Mouse (Mus musculus) neural tube, embryonic 11.5 days (tissue): Measurements from ENCODE around the gene Hspb9. TPM values are rescaled to one million over a fixed set of nuclear protein-coding genes. Genes with fewer than 3 reads are reported as not detected.
A peak's percentile ranks its signal among the peaks of the same experiment; 100 is the strongest.

Source experiments
- ATAC-seq: fragments of 200-750 bp; cut with Nextera tagmentation; 2 replicates; pipeline ENCODE4 v1.8.0; 2017; ENCODE audit warnings: moderate number of reproducible peaks, mild to moderate bottlenecking, moderate TSS enrichment, moderate library complexity; ENCODE audit not compliant: insufficient read depth, low FRiP score, low TSS enrichment
- DNase-seq: peaks from one replicate; pipeline ENCODE4 v3.0.0-alpha.2; 2015; ENCODE audit warnings: low spot score
- H3K27ac ChIP-seq: fragments of 300-500 bp; sonication (generic); 2 replicates; pipeline ENCODE4 v1.5.1; 2014; ENCODE audit warnings: low read depth, mild to moderate bottlenecking, low read length
- H3K27me3 ChIP-seq: fragments of 300-500 bp; sonication (generic); 2 replicates; pipeline ENCODE4 v1.6.1; 2014; ENCODE audit warnings: mild to moderate bottlenecking, low read length, mixed read lengths; ENCODE audit not compliant: control insufficient read depth, insufficient read depth
- H3K36me3 ChIP-seq: fragments of 300-500 bp; sonication (generic); 2 replicates; pipeline ENCODE4 v1.6.1; 2014; ENCODE audit warnings: mild to moderate bottlenecking, low read length, moderate library complexity, mixed read lengths; ENCODE audit not compliant: control insufficient read depth, insufficient read depth
- H3K4me1 ChIP-seq: fragments of 300-500 bp; sonication (generic); 2 replicates; pipeline ENCODE4 v1.6.1; 2014; ENCODE audit warnings: low read length, mixed read lengths; ENCODE audit not compliant: control insufficient read depth, insufficient read depth
- H3K4me2 ChIP-seq: fragments of 300-500 bp; sonication (generic); 2 replicates; pipeline ENCODE4 v1.6.1; 2014; ENCODE audit warnings: low read depth, mild to moderate bottlenecking, moderate library complexity
- H3K4me3 ChIP-seq: fragments of 300-500 bp; sonication (generic); 2 replicates; pipeline ENCODE4 v1.5.1; 2014; ENCODE audit warnings: low read depth, low read length
- H3K9ac ChIP-seq: fragments of 300-500 bp; sonication (generic); 2 replicates; pipeline ENCODE4 v1.6.1; 2014; ENCODE audit warnings: mild to moderate bottlenecking, low read length
- H3K9me3 ChIP-seq: fragments of 300-500 bp; sonication (generic); 2 replicates; pipeline ENCODE4 v1.6.1; 2016; ENCODE audit warnings: low read length; ENCODE audit not compliant: control insufficient read depth
- WGBS: fragments of 180-500 bp; shearing (Covaris S2); extraction: QIAGEN DNeasy Blood & Tissue Kit; methylation state at CpG from one replicate; pipeline ENCODE4 v1.1.7; 2014; 5-methylcytosine and 5-hydroxymethylcytosine counted together
- polyA plus RNA-seq: library from polyadenylated mRNA; unstranded; fragments of >200 nt; fragmentation: Nextera tagmentation; extraction: Ambion mirVana; gene quantifications from 2 replicates; pipeline ENCODE4 v1.2.1, GENCODE M21; 2014

The Hspb9 gene
- polyA plus RNA-seq, 1 experiment from 2014 or later, result not detected

DNA sequence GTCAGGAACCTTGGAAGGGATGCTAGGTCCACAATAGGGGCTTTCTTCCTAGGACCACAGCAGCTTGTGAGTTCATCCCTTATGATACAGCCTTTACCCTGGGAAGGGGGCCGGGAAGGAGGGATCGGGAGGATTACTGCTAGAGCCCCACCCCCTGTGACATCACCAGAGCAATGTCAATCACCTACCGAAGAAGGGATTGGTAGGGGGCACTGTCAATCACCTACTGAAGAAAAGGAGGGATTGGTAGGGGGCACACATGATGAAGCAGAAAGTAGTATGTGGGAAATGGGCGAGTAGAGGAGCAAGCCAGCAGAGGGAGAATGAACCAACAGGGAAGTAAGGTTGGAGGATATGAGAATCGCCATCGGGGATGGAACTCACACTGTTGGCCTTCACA is 42.8 kb downstream of the Hspb9 start:
- H3K9ac ChIP-seq, result no peak overlapping the region
- no peak overlapping the region for H3K27ac ChIP-seq
- ATAC-seq, result no peak
- no peaks in the 10 kb centered on the region for H3K9me3 ChIP-seq
- H3K4me1 ChIP-seq, result no peaks in the 10 kb centered on the region
- H3K4me2 ChIP-seq, result no peak overlapping the region
- H3K27me3 ChIP-seq, result peaks cover 16% of the 10 kb centered on the region
- 73% methylated on average over 6 of the region's 6 CpGs for WGBS
- DNase-seq, result no peak
- no peaks in the 10 kb centered on the region for H3K36me3 ChIP-seq
- H3K4me3 ChIP-seq, result no peak overlapping the region

DNA sequence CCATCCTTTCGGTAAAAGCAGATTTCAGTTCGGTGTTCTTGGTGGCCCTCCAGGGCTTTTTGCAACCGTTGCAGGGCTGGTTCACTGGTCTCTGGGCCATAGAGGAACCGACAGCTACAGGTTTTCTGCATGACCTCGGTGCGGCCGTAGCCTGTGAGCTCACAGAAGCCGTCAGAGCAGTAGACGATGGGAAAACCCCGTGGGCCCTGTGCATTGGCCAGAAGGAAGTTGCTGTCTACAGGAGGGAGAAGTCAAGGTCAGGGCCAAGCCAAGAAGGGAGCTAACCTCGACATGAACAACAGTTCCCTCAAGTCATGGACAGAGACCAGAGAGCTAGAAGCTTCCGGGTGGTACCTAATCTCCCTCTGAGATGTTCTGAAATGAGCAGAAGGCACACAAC is 43.9 kb downstream of the Hspb9 start:
- no peaks in the 10 kb centered on the region for H3K36me3 ChIP-seq
- H3K4me3 ChIP-seq, result no peak overlapping the region
- 0 out of 2 replicates have a peak, but pooled peaks cover 4% of the 10 kb centered on the region for H3K4me1 ChIP-seq
- H3K27me3 ChIP-seq, result peaks cover 16% of the 10 kb centered on the region
- H3K9ac ChIP-seq, result no peak overlapping the region
- DNase-seq (no peak), ATAC-seq (no peak)
- H3K9me3 ChIP-seq, result no peaks in the 10 kb centered on the region
- H3K27ac ChIP-seq, result no peak overlapping the region
- 91% methylated on average over 12 of the region's 12 CpGs for WGBS
- H3K4me2 ChIP-seq, result no peak overlapping the region

DNA sequence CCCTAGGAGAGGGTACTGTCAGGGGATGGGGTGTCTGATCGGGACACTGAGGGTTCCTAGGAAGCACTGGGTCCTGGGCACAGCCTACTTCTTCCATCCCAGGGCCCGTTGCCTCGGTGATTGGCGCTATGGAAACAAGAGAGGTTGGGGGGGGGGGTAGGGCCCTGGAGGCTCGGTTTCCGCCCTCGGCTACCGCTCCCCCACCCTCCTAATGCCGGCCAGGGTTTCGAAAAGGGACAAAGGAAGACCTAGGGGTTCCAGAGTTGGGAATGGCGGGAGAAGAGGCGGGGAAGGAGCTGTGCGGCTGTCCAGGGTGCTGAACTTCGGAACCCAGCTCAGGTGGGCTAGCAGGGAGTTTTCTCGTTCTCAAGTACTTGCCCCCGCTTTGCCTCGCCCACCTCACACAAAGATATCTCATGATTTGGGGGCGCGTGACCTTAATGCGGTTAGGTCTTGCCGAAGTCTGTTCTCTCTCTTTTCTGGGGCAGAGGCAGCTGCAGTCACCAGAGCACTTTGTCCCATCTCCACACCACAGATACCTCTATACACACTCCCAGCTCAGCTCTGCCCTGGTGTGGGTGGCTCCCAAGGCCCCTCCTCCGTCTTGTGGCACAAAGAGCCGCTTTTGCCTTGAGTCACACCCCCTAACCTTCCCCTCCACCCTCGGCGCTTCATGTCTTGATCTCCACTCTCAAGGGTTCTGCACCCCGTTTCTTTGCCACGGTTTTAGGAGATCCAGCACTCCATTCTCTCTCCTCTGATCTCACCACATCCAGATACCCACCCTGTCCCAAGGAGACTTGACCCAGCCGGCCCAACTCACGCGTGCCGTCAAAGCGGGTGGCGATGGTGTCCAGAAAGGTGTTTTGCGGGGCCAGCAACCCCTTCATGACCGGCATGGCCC is 45.3 kb downstream of the Hspb9 start:
- Histone ChIP-seq H3K4me3 (peak overlapping the region; percentile 38), H3K9ac (peak overlapping the region; percentile 52), H3K9me3 (no peaks in the 10 kb centered on the region), H3K27me3 (peaks cover 16% of the 10 kb centered on the region), H3K4me2 (peak overlapping the region; percentile 62), H3K4me1 (0 out of 2 replicates have a peak, but pooled peaks cover 4% of the 10 kb centered on the region), H3K27ac (no peak overlapping the region), H3K36me3 (no peaks in the 10 kb centered on the region)
- ATAC-seq, result no peak
- peak; percentile 75 for DNase-seq
- 2% methylated on average over 35 of the region's 35 CpGs for WGBS

DNA sequence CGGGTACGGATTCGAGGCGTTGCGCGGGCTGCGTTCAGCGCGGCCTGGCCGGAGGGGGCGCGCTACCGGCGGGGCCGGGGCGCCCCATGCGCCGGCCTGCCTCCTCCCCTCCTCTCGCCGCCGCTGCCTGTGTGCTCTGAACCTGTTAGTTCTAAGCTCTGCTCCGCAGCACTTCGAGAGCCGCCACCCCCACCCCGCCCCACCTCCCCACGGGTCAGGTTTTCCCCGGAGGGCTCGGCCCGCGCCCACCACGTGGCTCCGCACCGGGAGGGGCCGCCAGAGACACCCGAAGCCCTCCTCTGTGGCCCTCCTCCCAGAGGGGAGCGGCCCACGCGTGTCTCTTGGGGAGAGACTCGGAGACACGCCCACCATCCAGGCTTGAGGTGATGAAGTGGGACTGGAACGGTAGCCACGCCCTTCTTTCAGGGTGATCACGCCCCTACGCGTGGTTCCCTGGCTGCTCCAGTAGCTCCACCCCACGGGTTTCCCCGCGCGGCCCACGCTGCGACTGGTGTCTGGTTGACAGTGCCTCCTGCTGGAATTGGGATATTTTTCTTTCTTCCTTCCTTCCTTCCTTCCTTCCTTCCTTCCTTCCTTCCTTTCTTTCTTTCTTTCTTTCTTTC is 46.1 kb downstream of the Hspb9 start, which contains the start of gene Kcnh4:
Kcnh4 (minus strand) TSS at position 332 of the 623 bp plus-strand sequence.
- Histone ChIP-seq H3K9me3 (no peaks in the 10 kb centered on the region), H3K9ac (peak within 1 kb of the TSS; percentile 52), H3K4me3 (peak within 1 kb of the TSS; percentile 38), H3K4me2 (peak within 1 kb of the TSS; percentile 62), H3K36me3 (no peaks in the 10 kb centered on the region), H3K27ac (no peak within 1 kb of the TSS), H3K4me1 (0 out of 2 replicates have a peak, but pooled peaks cover 4% of the 10 kb centered on the region), H3K27me3 (peaks cover 16% of the 10 kb centered on the region)
- no peak for ATAC-seq
- WGBS, result 2% methylated on average over 44 of the region's 51 CpGs
- peak; percentile 50 for DNase-seq

DNA sequence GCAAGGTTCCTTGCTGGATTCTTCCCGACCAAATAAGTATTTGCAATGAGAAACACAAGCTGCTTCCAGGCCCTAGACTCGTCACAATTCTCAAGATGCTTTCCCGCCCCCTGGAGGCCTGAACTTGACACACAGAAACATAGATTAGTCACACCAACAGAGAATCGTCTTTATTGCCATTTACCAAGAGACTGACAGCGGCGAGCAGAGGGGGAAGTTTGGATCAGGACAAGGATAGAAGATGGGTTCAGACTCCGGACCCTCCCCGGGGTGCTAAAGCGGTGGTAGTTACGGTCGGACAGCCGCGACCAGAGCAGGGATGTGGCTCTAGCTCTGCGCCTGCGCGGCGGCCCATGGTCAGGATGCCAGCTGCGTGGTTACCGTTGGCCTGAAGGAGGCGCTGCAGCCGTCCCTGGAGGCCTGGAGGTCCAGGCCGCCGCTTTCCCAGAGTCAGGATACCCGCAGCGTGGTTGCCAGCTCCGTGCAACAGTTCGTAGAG is 47.9 kb downstream of the Hspb9 start:
- Histone ChIP-seq H3K4me3 (peak overlapping the region; percentile 37), H3K4me2 (peak overlapping the region; percentile 60), H3K27me3 (peaks cover 16% of the 10 kb centered on the region), H3K9ac (peak overlapping the region; percentile 52), H3K27ac (no peak overlapping the region), H3K4me1 (0 out of 2 replicates have a peak, but pooled peaks cover 4% of the 10 kb centered on the region), H3K9me3 (no peaks in the 10 kb centered on the region), H3K36me3 (no peaks in the 10 kb centered on the region)
- WGBS, result under 1% methylated on average over 27 of the region's 27 CpGs
- peak; percentile 92 for DNase-seq
- ATAC-seq, result 0 out of 2 replicates have a peak, but pooled peaks have one; percentile 45

DNA sequence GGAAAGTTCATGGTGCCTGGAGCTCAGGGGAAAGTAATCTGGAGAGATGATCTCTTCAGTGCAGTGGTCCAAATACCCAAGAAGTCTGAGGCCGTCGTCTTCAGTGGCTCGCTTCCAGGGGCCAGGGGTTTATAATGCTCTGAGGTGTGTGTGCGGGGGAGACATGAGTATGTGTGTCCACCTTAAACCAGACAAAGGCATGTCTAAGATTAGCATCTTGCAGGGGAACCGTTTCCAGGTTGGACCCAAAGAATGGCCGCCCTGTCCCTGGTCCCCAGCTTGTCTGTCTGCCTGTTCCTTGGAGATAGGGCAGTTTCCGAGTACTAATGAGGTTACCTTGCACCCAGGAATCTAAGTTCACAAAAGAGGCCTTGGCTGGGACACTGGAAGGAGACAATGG is 49.2 kb downstream of the Hspb9 start, which contains the start of gene Hcrt:
Hcrt (minus strand) TSS at position 101 of the 400 bp plus-strand sequence.
- DNase-seq, result no peak
- H3K27me3 ChIP-seq, result peaks cover 16% of the 10 kb centered on the region
- 84% methylated on average over 7 of the region's 7 CpGs for WGBS
- H3K27ac ChIP-seq, result no peak within 1 kb of the TSS
- peak within 1 kb of the TSS; percentile 52 for H3K9ac ChIP-seq
- H3K4me1 ChIP-seq, result 0 out of 2 replicates have a peak, but pooled peaks cover 4% of the 10 kb centered on the region
- no peaks in the 10 kb centered on the region for H3K9me3 ChIP-seq
- peak within 1 kb of the TSS; percentile 60 for H3K4me2 ChIP-seq
- peak within 1 kb of the TSS; percentile 37 for H3K4me3 ChIP-seq
- no peak for ATAC-seq
- no peaks in the 10 kb centered on the region for H3K36me3 ChIP-seq

Other genes with a start within 250 kb of the Hspb9 start
- gene Klhl11, start 241.1 kb upstream of the Hspb9 start, polyA plus RNA-seq, result 13.9 and 14.8 TPM in 2 replicates
- 330 and 394 TPM in 2 replicates for gene Acly, start 185.8 kb upstream of the Hspb9 start, polyA plus RNA-seq
- 1.0 and 1.4 TPM in 2 replicates for gene Ttc25, start 168.2 kb upstream of the Hspb9 start, polyA plus RNA-seq
- 26.1 and 28.0 TPM in 2 replicates for gene Cnp, start 138.9 kb upstream of the Hspb9 start, polyA plus RNA-seq
- gene Nkiras2, start 94.6 kb upstream of the Hspb9 start, polyA plus RNA-seq, result 112 and 115 TPM in 2 replicates
- gene Dnajc7, start 93.7 kb upstream of the Hspb9 start, polyA plus RNA-seq, result 77.0 and 81.1 TPM in 2 replicates
- gene Zfp385c, start 21.4 kb upstream of the Hspb9 start, polyA plus RNA-seq, result 0.32 TPM in 1 of 2 replicates, not detected in the other
- 1.4 and 1.9 TPM in 2 replicates for gene Dhx58, start 9.6 kb upstream of the Hspb9 start, polyA plus RNA-seq
- 61.3 and 66.4 TPM in 2 replicates for gene Kat2a, start 1.4 kb upstream of the Hspb9 start, polyA plus RNA-seq
- gene Rab5c, start 24.4 kb downstream of the Hspb9 start, polyA plus RNA-seq, result 58.8 and 63.3 TPM in 2 replicates
- gene Kcnh4, start 46.1 kb downstream of the Hspb9 start, polyA plus RNA-seq, result 2.2 and 2.4 TPM in 2 replicates
- not detected in 2 replicates for gene Hcrt, start 49.1 kb downstream of the Hspb9 start, polyA plus RNA-seq
- 2.2 and 2.4 TPM in 2 replicates for gene Ghdc, start 57.1 kb downstream of the Hspb9 start, polyA plus RNA-seq
- 18.3 and 20.2 TPM in 2 replicates for gene Stat5b, start 136.9 kb downstream of the Hspb9 start, polyA plus RNA-seq
- gene Stat5a, start 145.5 kb downstream of the Hspb9 start, polyA plus RNA-seq, result 1.3 and 1.9 TPM in 2 replicates
- gene Stat3, start 225.7 kb downstream of the Hspb9 start, polyA plus RNA-seq, result 34.7 and 42.1 TPM in 2 replicates